Mouse (Mus musculus) liver, embryonic 16.5 days (tissue): ENCODE data around the gene Gm17387. TPM values are rescaled to one million over a fixed set of nuclear protein-coding genes. Genes with fewer than 3 reads are reported as not detected.

Experiments
- ATAC-seq: fragments of 200-750 bp; cut with Nextera tagmentation; 2 replicates; pipeline ENCODE4 v1.8.0; 2017; ENCODE audit warnings: low read depth, mild to moderate bottlenecking, moderate number of reproducible peaks, moderate library complexity
- H3K27ac ChIP-seq: fragments of 300-500 bp; sonication (generic); 2 replicates; pipeline ENCODE4 v1.5.1; 2014; ENCODE audit warnings: mild to moderate bottlenecking, low read length
- H3K27me3 ChIP-seq: fragments of 300-500 bp; sonication (generic); 2 replicates; pipeline ENCODE4 v1.6.1; 2014; ENCODE audit warnings: low read depth, low read length, mixed read lengths; ENCODE audit not compliant: control insufficient read depth, insufficient read depth
- H3K36me3 ChIP-seq: fragments of 300-500 bp; sonication (generic); 2 replicates; pipeline ENCODE4 v1.6.1; 2014; ENCODE audit warnings: mild to moderate bottlenecking; ENCODE audit not compliant: control insufficient read depth, insufficient read depth
- H3K4me1 ChIP-seq: fragments of 300-500 bp; sonication (generic); 2 replicates; pipeline ENCODE4 v1.6.1; 2014; ENCODE audit warnings: low read depth, low read length, mixed read lengths; ENCODE audit not compliant: control insufficient read depth
- H3K4me2 ChIP-seq: fragments of 300-500 bp; sonication (generic); 2 replicates; pipeline ENCODE4 v1.6.1; 2014; ENCODE audit warnings: low read depth, low read length, mixed read lengths
- H3K4me3 ChIP-seq: fragments of 300-500 bp; sonication (generic); 2 replicates; pipeline ENCODE4 v1.5.1; 2014; ENCODE audit warnings: low read depth, mild to moderate bottlenecking, low read length
- H3K9ac ChIP-seq: fragments of 300-500 bp; sonication (generic); 2 replicates; pipeline ENCODE4 v1.6.1; 2014; ENCODE audit warnings: low read depth, low read length
- H3K9me3 ChIP-seq: fragments of 300-500 bp; sonication (generic); replicated peaks from 2 replicates; pipeline ENCODE4 v1.6.1; 2016; ENCODE audit warnings: low read length; ENCODE audit not compliant: control insufficient read depth
- WGBS: fragments of 180-500 bp; shearing (Covaris S2); extraction: QIAGEN DNeasy Blood & Tissue Kit; methylation state at CpG from one replicate; pipeline ENCODE4 v1.1.7; 2014; ENCODE audit not compliant: insufficient replicate concordance; 5-methylcytosine and 5-hydroxymethylcytosine counted together
- polyA plus RNA-seq: library from polyadenylated mRNA; unstranded; fragments of >200 nt; fragmentation: Nextera tagmentation; extraction: Ambion mirVana; gene quantifications from 2 replicates; pipeline ENCODE4 v1.2.1, GENCODE M21; 2015

The Gm17387 gene
- not detected in 2 replicates for polyA plus RNA-seq

GRCm38 (mm10) chr7:141028831-141029230 lies at the start of gene Gm17387:
TSS of gene Gm17387 (plus strand) at chr7:141029131.
- Histone ChIP-seq H3K27me3 (no peaks in the 10 kb centered on the region), H3K4me2 (no peak within 1 kb of the TSS), H3K36me3 (no peaks in the 10 kb centered on the region), H3K9me3 (no peaks in the 10 kb centered on the region), H3K27ac (no peak within 1 kb of the TSS), H3K9ac (no peak within 1 kb of the TSS), H3K4me1 (peaks cover 2% of the 10 kb centered on the region; the same call in 1 of the 2 replicates), H3K4me3 (no peak within 1 kb of the TSS)
- ATAC-seq = no peak
- WGBS = 76% methylated on average over 2 of the region's 2 CpGs

GRCm38 (mm10) chr7:140981704-140982103 lies 47.2 kb upstream of the Gm17387 start:
- Histone ChIP-seq H3K27me3 (no peaks in the 10 kb centered on the region), H3K4me2 (no peak overlapping the region), H3K9ac (no peak overlapping the region), H3K4me1 (no peaks in the 10 kb centered on the region), H3K9me3 (no peaks in the 10 kb centered on the region), H3K27ac (no peak overlapping the region), H3K36me3 (no peaks in the 10 kb centered on the region), H3K4me3 (no peak overlapping the region)
- 25% methylated on average over 8 of the region's 8 CpGs for whole genome bisulfite sequencing
- ATAC-seq = 0 out of 2 replicates have a peak, but pooled peaks have one; percentile 35

- Histone ChIP-seq H3K9ac (no peak overlapping the region), H3K27me3 (no peaks in the 10 kb centered on the region), H3K4me3 (no peak overlapping the region), H3K27ac (no peak overlapping the region), H3K4me1 (no peaks in the 10 kb centered on the region; the same call in 1 of the 2 replicates), H3K4me2 (no peak overlapping the region), H3K9me3 (no peaks in the 10 kb centered on the region), H3K36me3 (no peaks in the 10 kb centered on the region)
- WGBS = 42% methylated on average over 7 of the region's 7 CpGs
- no peak for ATAC-seq
These were observed 46.0 kb upstream of the Gm17387 start for GRCm38 (mm10) chr7:140982971-140983370.

GRCm38 (mm10) chr7:140987182-140988138 lies 41.5 kb upstream of the Gm17387 start:
- H3K4me2 ChIP-seq = no peak overlapping the region
- WGBS = 52% methylated on average over 17 of the region's 17 CpGs
- no peak overlapping the region for H3K9ac ChIP-seq
- ATAC-seq = no peak
- no peak overlapping the region for H3K27ac ChIP-seq
- H3K9me3 ChIP-seq = no peaks in the 10 kb centered on the region
- H3K4me1 ChIP-seq = peaks cover 2% of the 10 kb centered on the region
- H3K27me3 ChIP-seq = no peaks in the 10 kb centered on the region
- H3K4me3 ChIP-seq = no peak overlapping the region
- H3K36me3 ChIP-seq = no peaks in the 10 kb centered on the region

GRCm38 (mm10) chr7:140989022-140989421 lies 39.9 kb upstream of the Gm17387 start:
- Histone ChIP-seq H3K4me1 (peaks cover 2% of the 10 kb centered on the region), H3K4me3 (no peak overlapping the region), H3K4me2 (no peak overlapping the region), H3K27ac (no peak overlapping the region), H3K27me3 (no peaks in the 10 kb centered on the region), H3K9ac (no peak overlapping the region), H3K36me3 (no peaks in the 10 kb centered on the region), H3K9me3 (no peaks in the 10 kb centered on the region)
- ATAC-seq = no peak
- WGBS = 49% methylated on average over 4 of the region's 4 CpGs

GRCm38 (mm10) chr7:140990185-140990584 lies 38.7 kb upstream of the Gm17387 start:
- no peak; the same call in 1 of the 2 replicates for ATAC-seq
- peaks cover 2% of the 10 kb centered on the region for H3K4me1 ChIP-seq
- H3K9me3 ChIP-seq = no peaks in the 10 kb centered on the region
- 31% methylated on average over 6 of the region's 6 CpGs for WGBS
- H3K4me2 ChIP-seq = no peak overlapping the region
- H3K4me3 ChIP-seq = no peak overlapping the region
- no peak overlapping the region for H3K27ac ChIP-seq
- no peaks in the 10 kb centered on the region for H3K27me3 ChIP-seq
- H3K36me3 ChIP-seq = no peaks in the 10 kb centered on the region
- H3K9ac ChIP-seq = no peak overlapping the region

- Histone ChIP-seq H3K9me3 (no peaks in the 10 kb centered on the region), H3K4me1 (peaks cover 2% of the 10 kb centered on the region), H3K27me3 (no peaks in the 10 kb centered on the region), H3K9ac (no peak overlapping the region), H3K4me3 (no peak overlapping the region), H3K27ac (no peak overlapping the region), H3K36me3 (no peaks in the 10 kb centered on the region), H3K4me2 (no peak overlapping the region)
- WGBS = 24% methylated on average over 5 of the region's 5 CpGs
- ATAC-seq = no peak
These were observed 38.3 kb upstream of the Gm17387 start for GRCm38 (mm10) chr7:140990622-140991021.

- no peaks in the 10 kb centered on the region for H3K9me3 ChIP-seq
- H3K9ac ChIP-seq = no peak overlapping the region
- WGBS = 30% methylated on average over 14 of the region's 14 CpGs
These were observed 37.7 kb upstream of the Gm17387 start for GRCm38 (mm10) chr7:140991117-140991689.

GRCm38 (mm10) chr7:140997817-140998216 lies 31.1 kb upstream of the Gm17387 start:
- no peaks in the 10 kb centered on the region for H3K27me3 ChIP-seq
- H3K9me3 ChIP-seq = no peaks in the 10 kb centered on the region
- no peak overlapping the region for H3K4me3 ChIP-seq
- no peak for ATAC-seq
- WGBS = 14% methylated on average over 1 of the region's 1 CpGs
- H3K36me3 ChIP-seq = no peaks in the 10 kb centered on the region
- no peak overlapping the region for H3K9ac ChIP-seq
- H3K27ac ChIP-seq = no peak overlapping the region
- no peak overlapping the region for H3K4me2 ChIP-seq
- no peaks in the 10 kb centered on the region for H3K4me1 ChIP-seq

More at GRCm38 (mm10) chr7:140991117-140991689, 37.7 kb upstream of the Gm17387 start:
- Histone ChIP-seq H3K4me3 (no peak overlapping the region), H3K4me1 (peaks cover 2% of the 10 kb centered on the region), H3K4me2 (no peak overlapping the region), H3K27ac (no peak overlapping the region), H3K36me3 (no peaks in the 10 kb centered on the region), H3K27me3 (no peaks in the 10 kb centered on the region)
- ATAC-seq = no peak
